Mouse (Mus musculus): Measurements from ENCODE around the gene Gzmm. TPM values are rescaled to one million over a fixed set of nuclear protein-coding genes. Genes with fewer than 3 reads are reported as not detected.

Gzmm gene
- total RNA-seq, 2 experiments from 2014 or later = 2.3 to 2.9 TPM

Other genes starting within 250 kb of the Gzmm start
- not detected for gene Vmn2r83, start 220.3 kb upstream of the Gzmm start, total RNA-seq (2021)
- 1 to 10 TPM; 1.3 to 2.2 TPM for gene Plpp2, start 155.2 kb upstream of the Gzmm start, total RNA-seq (2021)
- gene Mier2, start 133.8 kb upstream of the Gzmm start, total RNA-seq (2021) = 10 to 100 TPM; 10.3 to 10.6 TPM
- not detected for gene Theg, start 101.7 kb upstream of the Gzmm start, total RNA-seq (2021)
- under 1 TPM; 0.11 to 0.12 TPM for gene C2cd4c, start 75.0 kb upstream of the Gzmm start, total RNA-seq (2021)
- gene Shc2, start 51.1 kb upstream of the Gzmm start, total RNA-seq (2021) = 1 to 10 TPM; 2.3 to 3.3 TPM
- gene Odf3l2, start 43.3 kb upstream of the Gzmm start, total RNA-seq (2021) = 10 to 100 TPM in 1 of 2 experiments, 1 to 10 TPM in 1; 1.1 to 12.4 TPM
- gene Madcam1, start 24.5 kb upstream of the Gzmm start, total RNA-seq (2021) = not detected
- gene Tpgs1, start 19.7 kb upstream of the Gzmm start, total RNA-seq (2021) = 10 to 100 TPM; 22.6 to 24.0 TPM
- gene Cdc34, start 6.8 kb upstream of the Gzmm start, total RNA-seq (2021) = 100 to 1,000 TPM; 314 to 321 TPM
- 100 to 1,000 TPM; 496 to 497 TPM for gene Bsg, start 15.5 kb downstream of the Gzmm start, total RNA-seq (2021)
- gene Hcn2, start 27.6 kb downstream of the Gzmm start, total RNA-seq (2021) = under 1 TPM; 0.42 to 0.78 TPM
- gene Polrmt, start 57.6 kb downstream of the Gzmm start, total RNA-seq (2021) = 10 to 100 TPM; 21.5 to 21.6 TPM
- not detected for gene Fgf22, start 66.1 kb downstream of the Gzmm start, total RNA-seq (2021)
- gene Rnf126, start 77.9 kb downstream of the Gzmm start, total RNA-seq (2021) = 10 to 100 TPM; 25.9 to 30.6 TPM
- gene Fstl3, start 88.3 kb downstream of the Gzmm start, total RNA-seq (2021) = 1 to 10 TPM; 1.3 to 2.2 TPM
- not detected for gene Prss57, start 101.9 kb downstream of the Gzmm start, total RNA-seq (2021)
- 10 to 100 TPM; 25.7 to 33.5 TPM for gene Palm, start 104.6 kb downstream of the Gzmm start, total RNA-seq (2021)
- under 1 TPM in 1 of 2 experiments, not detected in 1; 0.35 TPM for gene Misp, start 132.0 kb downstream of the Gzmm start, total RNA-seq (2021)
- gene Ptbp1, start 165.4 kb downstream of the Gzmm start, total RNA-seq (2021) = 10 to 100 TPM; 40.3 to 48.1 TPM
- gene Prtn3, start 185.5 kb downstream of the Gzmm start, total RNA-seq (2021) = not detected
- gene Plppr3, start 185.6 kb downstream of the Gzmm start, total RNA-seq (2021) = under 1 TPM; 0.09 to 0.29 TPM
- gene Elane, start 197.2 kb downstream of the Gzmm start, total RNA-seq (2021) = not detected
- gene Cfd, start 201.8 kb downstream of the Gzmm start, total RNA-seq (2021) = 10 to 100 TPM in 1 of 2 experiments, 1 to 10 TPM in 1; 3.6 to 16.6 TPM
- 10 to 100 TPM; 37.7 to 38.1 TPM for gene Med16, start 219.9 kb downstream of the Gzmm start, total RNA-seq (2021)
- not detected for gene Gm26602, start 221.8 kb downstream of the Gzmm start, total RNA-seq (2021)
- under 1 TPM; 0.27 to 0.44 TPM for gene Kiss1r, start 228.0 kb downstream of the Gzmm start, total RNA-seq (2021)
- gene R3hdm4, start 232.2 kb downstream of the Gzmm start, total RNA-seq (2021) = 100 to 1,000 TPM in 1 of 2 experiments, 10 to 100 TPM in 1; 98.8 to 106 TPM
- 1 to 10 TPM; 2.4 to 2.7 TPM for gene Arid3a, start 238.0 kb downstream of the Gzmm start, total RNA-seq (2021)